Mouse (Mus musculus): ENCODE measurements around the gene Ccdc127.

Ccdc127 gene

DNA sequence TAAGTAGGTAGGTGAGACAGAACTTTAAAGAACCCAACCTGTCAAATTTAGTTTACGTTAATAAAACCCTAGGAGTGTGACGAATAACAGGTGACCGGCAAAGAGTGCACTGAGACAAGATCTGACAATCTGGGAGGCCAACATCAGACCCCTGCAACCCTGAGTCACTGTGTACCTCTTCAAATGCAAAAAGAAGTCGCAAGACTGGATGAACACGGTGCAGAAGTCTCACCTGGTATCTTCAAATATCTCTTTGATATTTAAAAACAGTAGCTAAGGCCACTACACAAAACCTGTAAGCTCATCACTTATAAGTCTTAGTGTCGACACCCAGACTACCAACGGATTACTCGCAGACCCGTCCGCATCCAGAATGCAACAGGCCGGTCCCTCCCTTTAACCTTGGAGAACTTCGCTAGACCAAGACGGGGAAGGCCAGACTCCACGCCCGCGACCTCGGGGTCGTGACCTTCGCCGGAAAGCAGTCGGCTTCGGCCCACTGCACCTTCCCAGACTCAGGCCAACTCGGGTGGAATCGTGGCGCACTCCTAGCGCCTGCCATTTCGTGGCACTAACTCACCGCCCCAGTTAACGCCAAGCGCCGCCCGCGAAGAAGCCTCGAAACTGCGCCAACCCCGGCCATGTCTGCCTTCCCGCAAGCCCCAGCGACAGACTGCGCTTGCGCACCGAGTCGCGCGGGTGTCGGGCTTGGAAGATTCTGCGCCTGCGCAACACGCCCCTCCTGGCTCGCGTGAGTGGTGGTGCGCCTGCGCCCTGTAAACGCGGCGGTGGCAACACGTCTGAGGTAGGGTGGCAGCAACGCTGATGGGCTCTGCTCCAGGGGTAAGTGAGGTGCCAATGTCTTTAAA lies at the start of gene Ccdc127, which contains the start of gene Sdha:
Gene Ccdc127, plus strand, starts transcription at position 744 of the 869 bp plus-strand sequence.
Gene Sdha, minus strand, starts transcription at position 715 of the 869 bp plus-strand sequence.
- peak; percentile 79 to 92 for DNase-seq (ENCODE audit: low read depth in 1 of 2, low spot score in 2 of 2)

DNA sequence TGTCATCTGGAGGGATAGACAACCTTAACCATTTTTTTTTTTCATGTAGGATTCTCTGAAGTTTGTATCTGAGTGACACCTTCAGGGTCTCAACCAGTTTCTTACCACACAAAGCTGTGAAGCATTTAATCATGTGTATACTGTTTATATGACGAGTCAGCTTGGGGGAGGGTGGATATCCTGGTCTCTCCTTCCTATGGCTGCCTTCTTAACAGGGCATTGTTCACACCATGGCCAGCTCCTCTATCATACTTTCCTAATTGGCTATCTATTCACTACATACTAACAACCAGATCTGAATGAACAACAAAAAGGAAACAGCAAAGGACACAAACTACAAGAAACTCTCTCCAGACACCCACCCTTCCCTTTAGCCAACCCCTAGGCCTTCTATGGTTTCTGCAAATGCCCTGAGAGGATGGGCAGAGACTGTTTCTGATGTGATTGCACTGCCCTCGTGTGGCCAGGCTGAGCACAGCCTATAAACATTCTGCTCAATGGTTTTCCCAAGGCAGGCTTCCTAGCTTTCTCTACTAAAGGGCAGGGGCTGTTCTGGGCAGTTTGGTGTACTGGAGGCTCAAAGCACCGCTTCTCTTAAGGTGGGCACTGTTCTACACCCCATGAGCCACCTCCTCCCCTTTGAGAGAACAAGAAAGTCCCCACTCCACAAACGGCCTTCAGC lies 49.0 kb upstream of the Ccdc127 start:
- peak; percentile 2 to 29 for DNase-seq (ENCODE audit: low read depth in 1 of 2, low spot score in 2 of 2)

DNA sequence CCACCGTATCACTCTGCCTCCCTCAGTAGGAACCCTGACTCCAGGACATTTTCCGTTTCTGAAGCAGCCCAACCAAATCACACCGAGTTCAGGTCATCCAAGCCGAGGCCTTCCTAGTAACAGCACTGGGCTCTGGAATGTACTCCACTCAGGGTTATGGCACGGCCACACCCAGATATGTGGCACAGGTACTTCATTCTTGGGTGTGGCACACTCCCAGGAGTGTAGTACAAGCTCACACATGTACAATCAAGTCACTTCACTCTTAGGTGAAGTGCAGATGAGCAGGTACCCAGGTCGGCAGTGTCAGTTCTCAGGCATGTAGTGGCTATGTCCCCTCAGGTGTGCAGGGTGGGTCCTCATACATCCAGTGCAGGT lies 48.5 kb upstream of the Ccdc127 start:
- no peak for DNase-seq (ENCODE audit: low read depth in 1 of 2, low spot score in 2 of 2)

DNA sequence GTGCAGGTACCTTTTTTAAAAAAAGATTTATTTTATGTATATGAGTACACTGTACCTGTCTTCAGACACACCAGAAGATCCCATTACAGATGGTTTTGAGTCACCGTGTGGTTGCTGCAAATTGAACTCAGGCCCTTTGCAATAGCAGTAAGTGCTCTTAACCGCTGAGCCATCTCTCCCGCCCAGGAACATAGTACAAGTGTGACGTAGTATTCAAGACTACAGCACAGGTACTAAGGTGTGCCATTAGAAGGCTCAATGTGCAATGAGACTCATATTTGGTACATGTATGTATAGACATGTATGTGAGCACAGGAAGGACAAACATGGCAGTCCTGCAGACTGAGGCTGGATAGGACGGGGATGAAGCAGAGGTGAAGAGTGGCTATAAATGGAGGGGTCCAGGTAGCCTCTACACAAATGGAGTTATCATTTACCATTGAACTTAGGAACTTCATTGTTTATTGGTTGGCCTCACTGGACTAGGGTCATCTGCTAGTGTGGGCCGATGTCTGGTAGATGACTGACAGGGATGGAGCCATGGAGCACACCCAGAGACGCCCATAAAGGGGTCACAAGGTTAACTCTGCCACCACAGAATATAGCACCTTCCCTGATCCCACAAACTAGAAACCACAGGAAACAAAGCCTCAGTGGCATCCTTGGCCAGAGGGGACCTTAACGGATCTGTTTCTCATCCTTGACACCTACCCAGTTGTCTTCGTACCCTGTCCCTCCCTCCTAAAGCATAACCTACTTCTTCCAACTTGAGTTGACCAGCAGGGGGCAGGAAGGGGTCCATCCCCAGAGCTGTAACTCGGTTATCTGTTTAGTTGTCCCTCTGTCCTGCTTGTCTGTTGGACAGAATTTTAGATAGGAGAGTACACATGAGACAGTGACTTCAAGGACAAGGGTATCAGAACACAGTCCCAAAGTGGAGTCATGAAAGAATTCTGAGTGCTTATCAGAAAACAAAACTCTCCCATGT lies 47.8 kb upstream of the Ccdc127 start:
- DNase-seq (ENCODE audit: low read depth in 1 of 2, low spot score in 2 of 2) = no peak

DNA sequence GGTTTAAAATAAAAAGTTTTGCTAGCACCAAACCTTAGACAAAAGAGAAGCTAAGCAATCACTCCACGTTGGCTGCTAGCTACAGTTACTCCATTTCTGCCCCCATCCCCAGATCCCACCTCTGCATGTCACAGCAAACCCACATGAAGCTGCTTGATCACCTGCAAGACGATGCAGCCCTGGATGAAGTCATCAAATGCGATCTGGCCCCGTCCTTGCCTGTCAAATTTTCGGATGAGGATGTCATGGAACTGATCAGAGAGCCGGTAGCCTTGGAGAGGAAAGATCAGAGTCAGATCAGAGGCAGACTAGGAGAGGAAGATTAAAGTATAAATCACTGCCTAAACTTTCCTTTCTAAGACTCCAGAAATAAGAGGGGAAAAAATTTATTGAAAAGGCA lies 44.7 kb upstream of the Ccdc127 start:
- DNase-seq (ENCODE audit: low read depth in 1 of 2, low spot score in 2 of 2) = no peak

DNA sequence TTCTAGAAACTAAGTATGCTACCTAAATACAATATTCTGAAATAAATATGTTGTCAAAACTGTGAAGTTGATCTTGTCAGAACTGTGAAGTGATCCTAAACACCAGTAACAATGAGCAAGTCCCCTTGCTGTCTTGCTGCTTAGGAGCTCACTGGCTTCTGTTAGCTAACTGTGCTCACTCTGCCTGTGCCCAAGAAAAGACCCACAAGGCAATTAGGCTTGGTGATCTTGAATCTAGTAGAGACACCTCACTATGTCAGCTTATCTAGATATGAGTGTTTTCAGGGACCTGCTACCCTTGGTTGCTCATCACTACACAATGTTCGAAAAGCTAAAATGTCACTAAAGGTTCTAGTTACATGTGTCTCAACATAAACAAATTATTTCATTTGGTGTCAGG lies 44.3 kb upstream of the Ccdc127 start:
- DNase-seq (ENCODE audit: low read depth in 1 of 2, low spot score in 2 of 2) = no peak

DNA sequence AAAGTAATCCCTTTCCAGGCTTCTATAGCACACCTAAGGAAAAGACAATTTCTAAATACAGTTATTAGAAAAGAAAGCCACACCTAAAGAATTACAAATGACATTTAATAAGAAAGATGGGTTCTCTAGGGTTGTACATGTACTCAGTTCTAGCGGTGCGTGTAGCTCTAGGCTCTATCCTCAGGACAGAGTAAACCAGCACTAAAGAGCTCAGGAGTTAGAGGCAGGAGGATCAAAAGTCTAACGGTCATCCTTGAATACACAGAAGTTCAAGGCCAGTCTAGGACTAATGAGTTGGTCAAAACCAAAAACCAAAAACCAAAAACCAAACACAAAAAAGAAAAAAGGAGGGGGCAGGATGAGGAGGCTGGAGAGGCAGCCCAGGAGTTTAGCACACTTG lies 35.5 kb upstream of the Ccdc127 start:
- DNase-seq (ENCODE audit: low read depth in 1 of 2, low spot score in 2 of 2) = no peak

DNA sequence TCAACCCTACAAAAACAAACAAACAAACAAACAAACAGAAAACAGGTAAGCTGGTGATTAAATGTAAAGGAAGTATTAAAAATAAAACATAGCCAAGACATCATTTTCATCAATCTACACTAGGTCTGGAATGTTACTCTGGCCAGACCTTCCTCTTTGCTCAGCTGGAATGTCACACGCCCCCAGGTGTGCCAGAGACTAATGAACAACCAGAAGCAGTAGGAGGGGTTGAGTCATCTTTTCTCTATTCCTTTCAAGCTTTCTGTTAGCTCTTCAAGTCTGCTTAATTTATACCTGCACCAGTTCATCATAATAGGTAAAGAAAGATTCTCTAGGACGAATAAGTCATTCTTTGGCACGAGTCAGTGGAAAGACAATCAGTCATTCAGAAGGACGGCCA lies 33.7 kb upstream of the Ccdc127 start:
- DNase-seq (ENCODE audit: low read depth in 1 of 2, low spot score in 2 of 2) = no peak

DNA sequence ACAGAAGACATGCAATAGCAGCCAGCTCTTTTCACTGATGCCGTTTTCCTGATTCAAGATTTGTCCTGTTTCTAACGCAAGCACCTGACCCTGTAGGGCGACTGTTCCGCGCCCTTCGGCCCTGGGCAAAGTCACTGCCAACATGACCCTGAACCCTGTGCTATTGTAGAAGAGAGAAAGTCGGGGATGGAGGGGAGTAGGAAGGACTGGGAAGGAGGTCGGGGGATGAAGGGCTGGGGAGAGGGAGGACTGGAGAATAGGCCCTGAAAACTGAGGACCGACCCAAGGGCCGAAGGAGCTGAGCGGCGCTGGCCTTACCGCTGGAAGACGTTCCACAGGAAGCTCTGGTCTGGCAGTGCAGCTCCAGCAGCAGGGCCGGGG lies 33.3 kb upstream of the Ccdc127 start:
- DNase-seq (ENCODE audit: low read depth in 1 of 2, low spot score in 2 of 2) = no peak

DNA sequence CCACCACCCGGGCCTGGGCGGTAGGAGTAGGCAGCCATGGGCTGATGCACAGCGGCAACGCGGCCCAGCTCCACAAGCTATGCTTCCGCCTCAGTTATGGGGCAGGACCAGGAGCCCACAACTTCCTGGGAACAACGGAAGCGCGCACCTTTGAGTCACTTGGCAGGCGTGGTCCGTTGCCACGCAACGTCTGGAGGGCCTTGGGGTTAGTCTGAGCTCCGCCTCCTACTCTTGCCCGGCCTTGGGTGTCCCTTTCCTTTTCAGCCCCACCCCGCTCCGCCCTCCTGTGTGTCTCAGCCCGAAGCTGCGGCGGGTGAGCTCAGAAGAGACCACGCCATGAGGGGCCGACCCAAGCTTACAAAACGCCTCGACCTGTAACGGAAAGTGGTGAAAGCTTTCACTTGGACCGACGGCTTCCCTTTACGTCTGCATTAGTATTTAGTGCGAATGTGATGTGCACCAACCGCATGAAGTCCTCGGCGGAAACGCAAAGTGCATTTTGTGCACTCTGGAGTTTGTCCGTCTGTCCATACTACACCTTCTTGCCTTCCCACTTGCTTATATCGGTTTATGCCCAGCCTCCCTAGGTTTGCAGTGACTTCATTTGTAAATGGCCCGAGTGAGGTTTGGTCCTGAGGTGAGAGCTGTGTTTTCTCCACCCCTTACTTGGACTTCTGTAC lies 32.8 kb upstream of the Ccdc127 start, which contains the start of gene Pdcd6:
Gene Pdcd6, minus strand, starts transcription at position 411 of the 680 bp plus-strand sequence.
- DNase-seq (ENCODE audit: low read depth in 1 of 2, low spot score in 2 of 2) = peak; percentile 70 to 79

DNA sequence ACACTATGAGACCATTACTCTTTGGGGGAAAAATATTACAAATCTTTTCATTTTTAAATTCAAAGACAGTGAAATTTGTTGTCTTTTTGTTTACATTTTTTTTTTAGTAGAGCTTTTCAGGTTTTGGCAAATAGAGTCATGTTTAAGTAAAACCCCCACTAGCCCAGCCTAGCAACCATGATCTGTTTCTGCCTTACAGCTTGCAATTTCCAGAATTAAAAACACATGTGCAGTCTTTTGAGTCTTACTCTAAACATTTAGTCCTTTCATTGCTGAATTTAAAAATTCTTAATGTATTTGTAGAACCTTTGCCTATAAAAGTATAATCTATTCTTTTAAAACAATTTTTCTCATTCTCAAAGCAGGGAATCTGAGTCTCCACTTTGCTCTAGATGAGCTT lies 20.8 kb upstream of the Ccdc127 start:
- no peak for DNase-seq (ENCODE audit: low read depth in 1 of 2, low spot score in 2 of 2)

DNA sequence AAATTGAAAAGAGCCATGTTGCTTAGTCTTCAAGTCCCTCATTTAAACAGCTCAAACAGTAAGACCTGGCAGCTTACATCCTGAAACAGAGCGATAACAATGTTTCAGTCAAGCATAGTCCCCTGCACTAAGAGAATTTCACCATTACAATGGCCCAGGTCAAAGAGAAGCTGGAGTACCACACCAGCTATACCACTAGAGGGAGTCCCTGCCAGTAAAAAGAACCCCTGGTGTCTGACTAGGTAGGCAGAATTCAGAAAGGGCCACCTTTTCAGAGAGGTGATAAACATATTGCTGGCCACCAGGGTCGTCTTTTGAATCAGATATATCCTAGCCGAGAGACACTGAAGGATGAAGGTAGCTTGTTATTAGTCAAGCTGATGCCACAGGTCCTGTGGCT lies 9.1 kb upstream of the Ccdc127 start:
- peak in 1 of 2 experiments; percentile 4 for DNase-seq (ENCODE audit: low read depth in 1 of 2, low spot score in 2 of 2)

DNA sequence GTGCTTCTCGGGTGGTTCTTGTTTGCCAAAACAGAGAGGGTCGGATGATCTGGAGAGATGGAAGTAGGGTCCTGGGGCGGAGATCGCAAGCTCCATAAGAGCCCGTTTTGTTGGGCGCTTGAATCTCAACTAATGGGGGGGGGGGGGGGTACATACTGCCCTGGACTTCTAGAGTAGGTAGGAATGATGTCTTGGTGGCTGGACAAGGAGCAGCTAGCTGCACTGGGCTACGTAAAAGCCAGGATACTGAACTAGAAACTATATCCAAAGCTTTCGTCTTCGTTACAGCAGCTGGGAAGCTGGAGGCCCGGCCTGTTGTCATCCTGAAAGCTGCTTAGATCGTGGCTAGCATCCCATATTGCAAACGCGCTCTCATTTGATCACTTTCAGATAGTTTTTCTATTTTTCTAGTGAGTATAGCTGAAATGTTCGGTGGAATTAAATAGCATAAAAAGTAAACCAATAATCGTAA lies 362 bp downstream of the Ccdc127 start:
- DNase-seq (ENCODE audit: low read depth in 1 of 2, low spot score in 2 of 2) = no peak

DNA sequence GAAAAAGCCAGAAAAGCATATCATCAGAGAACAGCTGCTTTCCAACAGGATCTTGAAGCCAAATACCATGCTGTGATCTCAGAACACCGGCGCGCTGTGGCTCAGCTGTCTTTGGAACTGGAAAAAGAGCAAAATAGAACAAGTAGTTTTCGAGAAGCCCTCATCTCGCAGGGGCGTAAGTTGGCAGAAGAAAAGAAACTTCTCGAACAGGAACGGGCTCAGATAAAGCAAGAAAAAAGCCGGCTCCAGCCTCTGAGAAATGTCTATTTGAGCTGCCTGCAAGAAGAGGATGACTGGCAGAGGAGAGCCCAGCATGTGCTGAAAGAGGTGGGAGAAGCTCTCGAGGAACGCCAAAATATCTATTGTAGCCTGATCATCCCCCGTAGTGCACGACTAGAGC lies 6.4 kb downstream of the Ccdc127 start:
- no peak for DNase-seq (ENCODE audit: low read depth in 1 of 2, low spot score in 2 of 2)

DNA sequence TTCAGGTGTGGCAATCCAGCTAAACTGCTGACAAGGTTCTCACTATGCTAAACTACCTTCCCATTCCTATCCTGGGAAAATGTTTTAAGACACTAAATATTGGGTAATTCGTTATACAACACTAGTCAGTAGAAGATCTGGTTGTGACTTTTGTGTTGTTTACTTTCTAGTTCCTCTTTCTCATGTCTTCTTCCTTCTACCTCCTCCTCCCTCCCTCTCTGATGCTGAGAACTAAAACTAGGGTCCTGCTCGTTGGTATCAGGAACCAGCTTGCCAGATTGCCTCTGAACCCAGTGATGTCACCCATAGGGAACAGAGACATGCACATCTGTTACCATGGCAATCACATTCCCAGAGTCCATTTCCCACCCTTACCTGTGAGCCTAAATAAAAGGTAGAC lies 12.1 kb downstream of the Ccdc127 start:
- DNase-seq (ENCODE audit: low read depth in 1 of 2, low spot score in 2 of 2) = no peak

DNA sequence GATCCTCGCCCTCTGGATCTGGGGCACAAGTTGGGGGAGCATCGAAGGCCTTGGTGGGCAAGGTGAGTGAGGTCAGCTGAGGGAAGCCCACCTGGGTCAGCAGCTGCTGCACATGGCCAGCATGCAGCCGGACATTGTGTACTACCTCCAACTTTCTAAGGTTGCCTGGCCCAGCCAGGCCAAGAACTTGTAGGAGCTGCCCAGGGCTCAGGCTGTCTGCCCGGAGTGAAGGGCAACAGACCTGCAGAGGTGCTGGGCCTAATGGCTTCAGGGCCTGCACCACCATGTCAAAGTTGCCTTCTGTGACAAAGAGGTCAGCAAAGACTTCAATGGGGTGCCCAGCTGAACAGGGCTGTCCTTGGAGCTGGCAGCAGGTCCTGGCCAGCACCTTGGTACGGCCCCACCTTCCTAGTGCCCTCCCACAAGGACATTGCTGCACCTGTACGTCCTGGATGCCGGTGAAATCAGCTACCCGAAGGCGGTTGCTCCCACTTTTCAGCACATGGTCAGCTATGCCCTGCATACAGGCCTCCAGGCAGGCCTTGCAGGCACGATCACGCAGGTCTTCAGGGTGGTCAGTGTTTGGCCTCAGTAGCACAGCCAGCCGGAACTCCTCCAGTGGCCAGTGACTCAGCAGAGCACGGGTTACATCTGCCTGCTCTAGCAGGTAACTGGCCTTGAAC lies 13.2 kb downstream of the Ccdc127 start:
- no peak for DNase-seq (ENCODE audit: low read depth in 1 of 2, low spot score in 2 of 2)

DNA sequence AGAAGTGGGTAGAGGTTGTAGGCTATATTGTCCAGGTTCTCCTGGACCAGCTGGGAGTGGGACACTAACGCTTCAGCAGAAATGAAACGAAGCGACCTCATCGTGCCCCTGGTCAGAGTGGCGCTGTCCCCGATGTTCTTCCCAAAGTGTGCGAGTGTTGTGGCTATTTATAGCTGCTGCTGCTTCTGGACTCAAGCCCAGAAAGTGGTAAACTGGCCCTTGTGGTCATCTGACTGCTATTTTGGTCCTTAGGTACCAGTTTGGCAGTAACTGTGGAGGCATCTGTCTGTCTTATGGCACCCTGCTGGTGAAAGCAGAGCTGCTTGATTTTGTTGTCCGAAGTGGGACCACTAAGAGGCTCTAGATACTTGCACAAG lies 13.7 kb downstream of the Ccdc127 start, which contains the start of gene Lrrc14b:
Gene Lrrc14b, minus strand, starts transcription at position 147 of the 377 bp plus-strand sequence.
- no peak for DNase-seq (ENCODE audit: low read depth in 1 of 2, low spot score in 2 of 2)

DNA sequence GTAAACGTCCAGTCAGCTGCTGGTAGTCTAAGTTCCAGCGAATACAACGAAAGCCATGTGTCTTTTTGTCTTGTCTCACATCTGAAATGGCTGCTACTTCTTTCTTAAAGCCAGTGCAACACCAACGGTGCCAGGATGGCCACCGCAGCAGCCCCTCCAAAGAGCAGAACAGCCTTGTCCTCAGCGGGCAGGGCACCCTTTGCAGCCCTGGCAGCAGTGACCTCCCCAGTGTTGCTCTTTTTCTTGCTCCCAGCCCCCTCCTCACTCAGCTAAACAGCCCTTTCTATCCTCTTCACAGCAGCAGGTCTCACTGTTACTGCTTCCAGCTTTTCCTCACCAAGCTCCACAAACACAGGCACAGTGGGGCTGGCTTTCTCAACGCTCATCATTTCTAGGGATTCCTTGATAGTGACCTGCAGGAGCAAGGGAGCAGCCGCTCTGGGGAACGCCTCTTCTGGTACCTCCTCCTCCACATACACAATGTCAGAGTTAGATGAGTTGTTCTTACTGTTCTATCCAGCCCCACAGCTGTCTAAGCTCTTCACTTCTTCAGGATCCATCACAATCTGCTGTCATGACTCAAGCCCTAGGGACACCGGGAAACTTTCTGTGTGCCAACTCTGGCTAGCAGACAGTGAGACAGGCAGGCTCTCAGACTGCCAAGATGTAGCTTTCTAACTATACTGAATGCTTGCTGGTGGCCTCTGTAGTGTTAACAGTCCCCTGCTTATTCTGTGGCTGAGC lies 31.6 kb downstream of the Ccdc127 start:
- DNase-seq (ENCODE audit: low read depth in 1 of 2, low spot score in 2 of 2) = no peak

DNA sequence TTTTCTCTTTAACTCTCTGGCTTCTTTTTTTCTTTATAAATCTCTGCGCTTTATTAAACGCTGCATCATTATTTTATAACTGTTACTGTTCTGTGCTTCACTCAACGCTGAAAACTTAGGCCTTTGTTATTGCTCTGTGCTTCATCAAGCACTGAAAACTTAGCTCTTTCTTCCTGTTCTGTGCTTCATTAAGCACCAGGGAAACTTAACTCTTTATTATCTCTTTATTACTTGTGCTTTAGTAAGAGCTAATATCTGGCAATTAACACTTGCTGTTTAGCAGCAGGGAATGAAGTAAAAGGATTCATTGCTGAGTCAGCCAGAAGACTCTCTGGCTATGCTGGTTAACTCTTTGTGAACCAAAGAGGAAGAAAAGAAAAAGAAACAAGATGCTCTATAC lies 32.2 kb downstream of the Ccdc127 start:
- DNase-seq (ENCODE audit: low read depth in 1 of 2, low spot score in 2 of 2) = no peak
